Mouse (Mus musculus) layer of hippocampus, adult 8-10 months (tissue): ENCODE measurements around the gene Jmjd1c. TPM values are rescaled to one million over a fixed set of nuclear protein-coding genes. Genes with fewer than 3 reads are reported as not detected.

ENCODE experiments used
- DNase-seq, 2 experiments: peaks; one replicate each; pipeline ENCODE4 v3.0.0; 2022; ENCODE audit warnings: low spot score in 2 of 2
- total RNA-seq, 4 experiments: library from RNA; stranded (reverse); gene quantifications; 2 replicates each; pipeline ENCODE4 v1.2.4; 2022

Gene Jmjd1c
- total RNA-seq, 4 experiments from 2014 or later, result 90.8 to 103 (median 98.5) TPM

DNA sequence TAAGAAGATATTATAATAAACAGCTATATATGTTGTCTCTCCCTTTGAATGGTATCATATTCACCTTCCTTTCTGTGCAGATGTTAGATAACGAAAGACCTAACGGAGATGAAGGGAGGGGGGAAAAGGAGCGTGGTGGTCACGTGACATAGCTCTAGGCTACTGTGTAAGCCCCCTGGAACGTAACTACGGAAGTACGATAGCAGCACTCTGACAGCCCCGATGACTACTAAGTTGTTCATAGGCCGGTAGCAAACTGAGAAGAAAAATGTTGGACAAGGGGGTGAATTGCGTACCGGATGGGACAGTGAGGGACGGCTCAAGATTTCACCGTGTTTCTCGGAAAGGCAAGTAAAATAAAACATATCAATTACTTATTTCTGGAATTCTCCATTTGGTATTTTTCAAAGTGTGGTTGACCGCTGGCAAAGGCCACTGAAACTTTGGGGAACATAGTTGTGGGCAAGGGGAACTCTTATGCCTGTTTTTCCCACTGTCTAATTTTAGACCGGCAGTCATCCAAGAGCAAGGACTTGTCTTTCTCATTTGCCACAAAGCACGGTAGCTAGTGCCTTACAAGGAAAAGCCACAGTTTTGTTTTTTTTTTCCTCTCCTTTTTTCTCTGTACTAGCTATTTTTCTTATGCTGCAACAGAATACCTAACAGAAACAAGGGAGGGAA lies 201.4 kb downstream of the Jmjd1c start:
- no peak for DNase-seq

DNA sequence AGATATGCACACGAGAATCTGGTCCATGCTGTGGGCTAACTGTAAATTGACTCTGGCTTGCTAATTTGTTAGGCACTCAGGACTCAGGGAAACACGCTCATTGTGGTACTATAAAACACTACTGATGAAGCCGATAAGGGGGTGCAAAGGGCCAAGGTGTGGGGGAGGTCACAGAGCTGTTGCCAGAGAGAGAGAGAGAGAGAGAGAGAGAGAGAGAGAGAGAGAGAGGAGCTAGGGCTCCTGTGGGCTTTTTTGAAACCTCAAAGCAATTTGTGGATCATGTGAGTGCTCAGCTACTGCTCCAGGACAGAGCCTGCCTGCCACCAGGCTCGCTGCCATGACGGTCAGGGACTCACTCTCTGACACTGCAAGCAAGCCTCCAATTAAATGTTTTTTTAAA lies 202.9 kb downstream of the Jmjd1c start:
- no peak for DNase-seq

DNA sequence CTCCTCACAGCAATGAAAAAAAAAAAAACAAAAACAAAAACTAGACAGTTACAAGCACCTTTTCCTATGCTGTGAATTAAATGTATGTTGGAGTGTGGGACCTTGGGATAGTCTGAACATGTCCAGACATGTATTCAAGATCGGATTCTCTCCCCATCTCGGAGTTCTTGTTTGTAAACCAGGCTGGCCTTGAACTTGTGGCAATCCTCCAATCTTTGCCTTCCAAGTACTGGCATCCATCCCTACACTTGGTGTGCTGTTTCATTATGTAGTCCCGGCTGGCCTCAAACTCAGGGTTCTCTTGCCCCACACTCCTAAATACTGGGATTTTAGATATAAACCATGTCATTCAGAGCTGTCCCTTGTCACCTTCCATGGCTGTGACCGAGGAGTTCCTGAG lies 203.4 kb downstream of the Jmjd1c start:
- DNase-seq, result no peak

DNA sequence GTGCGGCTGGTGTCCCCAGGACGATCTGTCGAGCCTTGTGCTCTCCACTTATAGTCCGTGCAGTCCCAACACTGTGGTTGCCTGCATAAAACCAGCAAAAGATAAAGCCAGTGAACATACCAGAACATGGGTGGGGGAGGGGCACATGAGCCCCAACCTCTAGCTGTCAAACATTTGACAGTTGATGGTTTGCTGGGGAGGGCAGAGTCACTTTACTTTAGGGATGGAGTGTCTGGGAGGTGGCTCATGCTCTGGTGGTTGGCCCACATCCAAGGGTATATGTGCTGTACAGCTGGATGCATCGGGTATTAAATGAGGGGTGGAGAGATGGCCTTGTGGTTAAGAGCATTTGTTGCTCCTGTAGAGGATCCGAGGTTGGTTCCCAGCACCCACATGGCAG lies 205.1 kb downstream of the Jmjd1c start:
- DNase-seq, result no peak

DNA sequence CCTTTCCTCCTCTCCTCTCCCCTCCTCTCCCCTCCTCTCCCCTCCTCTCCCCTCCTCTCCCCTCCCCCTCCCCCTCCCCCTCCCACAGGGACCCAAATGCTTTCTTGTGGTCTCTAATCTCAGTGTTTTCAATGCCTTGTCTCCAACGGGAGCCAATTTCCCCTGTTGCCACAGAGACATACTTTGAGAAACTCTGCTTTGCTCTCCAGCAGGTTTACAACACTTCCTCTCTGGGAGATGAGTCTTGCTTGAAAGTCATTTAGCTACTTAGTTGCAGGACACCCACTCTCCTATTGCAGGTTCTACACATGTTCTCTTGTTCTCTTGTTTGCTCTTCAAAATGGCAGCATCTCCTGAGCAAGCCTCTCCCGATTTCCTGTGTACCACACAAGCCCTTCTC lies 206.4 kb downstream of the Jmjd1c start:
- DNase-seq, result no peak

Other genes starting within 250 kb of the Jmjd1c start
- gene Reep3, start 820 bp downstream of the Jmjd1c start, total RNA-seq, result 10 to 100 TPM; 21.0 to 24.7 (median 22.3) TPM
- 10 to 100 TPM; 16.6 to 22.1 (median 17.7) TPM for gene Nrbf2, start 189.2 kb downstream of the Jmjd1c start, total RNA-seq